Mouse (Mus musculus): ENCODE results near the gene Gsta4.
A peak's percentile ranks its signal among the peaks of the same experiment; 100 is the strongest.
"Not testable (repeated sequence)": the region's sequence is repeated elsewhere in the genome, so short reads cannot be mapped to it uniquely, and the experiment has no call there.

The Gsta4 gene

DNA sequence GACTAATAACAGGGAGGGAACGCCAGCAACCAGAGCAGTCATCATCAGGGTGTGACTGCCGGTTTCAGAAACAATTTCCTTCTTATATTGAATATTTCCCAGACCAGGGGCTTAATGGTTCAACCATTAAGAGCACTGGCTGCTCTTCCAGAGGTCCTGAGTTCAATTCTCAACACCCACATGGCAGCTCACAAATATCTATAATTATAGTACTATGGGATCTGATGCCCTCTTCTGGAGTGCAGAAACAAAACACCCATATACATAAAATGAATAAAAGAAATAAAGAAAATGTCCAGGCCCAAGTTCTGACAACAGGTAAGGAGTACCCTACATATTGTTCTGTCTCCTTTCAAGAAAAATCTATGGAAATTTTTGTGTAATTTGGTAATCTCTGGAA is 3.5 kb upstream of the Gsta4 start:
- no peak for DNase-seq

DNA sequence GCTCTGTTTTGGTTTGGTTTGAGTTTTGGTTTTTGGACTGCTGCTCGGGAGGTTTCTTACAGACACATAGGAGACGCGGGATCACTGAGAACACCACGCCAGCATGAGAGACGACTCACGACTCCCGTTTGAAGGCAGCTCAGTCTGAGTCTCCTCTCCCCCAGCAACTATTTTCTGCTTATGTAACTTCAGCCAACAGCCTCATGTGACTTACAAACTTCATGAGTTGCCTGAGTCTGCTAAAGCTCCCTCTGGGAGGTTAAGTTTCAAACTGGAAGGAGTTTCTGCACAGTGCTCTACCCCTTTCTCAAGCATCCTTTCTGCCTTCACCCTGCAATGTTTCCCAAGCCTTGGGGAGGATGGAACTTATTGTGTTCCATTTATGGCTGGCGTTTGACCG is 3.1 kb downstream of the Gsta4 start:
- DNase-seq, result no peak

DNA sequence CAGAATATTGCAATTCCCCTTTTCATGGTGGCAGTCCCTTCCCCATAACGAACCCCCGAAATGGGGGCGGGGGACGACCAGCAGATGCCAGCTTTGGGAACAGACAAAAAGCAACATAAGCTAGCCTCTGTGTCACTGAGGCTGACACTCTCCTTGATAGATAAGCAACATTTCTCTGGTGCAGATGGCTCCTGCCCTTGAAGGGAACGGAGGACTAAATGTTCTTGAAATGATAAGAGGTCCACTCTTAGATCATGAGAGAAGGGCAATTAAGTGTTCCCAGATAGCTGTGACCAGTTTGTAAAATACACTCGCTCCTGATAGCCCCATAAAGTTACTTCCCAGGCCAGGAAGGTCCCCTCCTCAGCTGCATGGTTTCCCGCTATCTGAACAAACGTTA is 6.3 kb downstream of the Gsta4 start:
- DNase-seq, result no peak

DNA sequence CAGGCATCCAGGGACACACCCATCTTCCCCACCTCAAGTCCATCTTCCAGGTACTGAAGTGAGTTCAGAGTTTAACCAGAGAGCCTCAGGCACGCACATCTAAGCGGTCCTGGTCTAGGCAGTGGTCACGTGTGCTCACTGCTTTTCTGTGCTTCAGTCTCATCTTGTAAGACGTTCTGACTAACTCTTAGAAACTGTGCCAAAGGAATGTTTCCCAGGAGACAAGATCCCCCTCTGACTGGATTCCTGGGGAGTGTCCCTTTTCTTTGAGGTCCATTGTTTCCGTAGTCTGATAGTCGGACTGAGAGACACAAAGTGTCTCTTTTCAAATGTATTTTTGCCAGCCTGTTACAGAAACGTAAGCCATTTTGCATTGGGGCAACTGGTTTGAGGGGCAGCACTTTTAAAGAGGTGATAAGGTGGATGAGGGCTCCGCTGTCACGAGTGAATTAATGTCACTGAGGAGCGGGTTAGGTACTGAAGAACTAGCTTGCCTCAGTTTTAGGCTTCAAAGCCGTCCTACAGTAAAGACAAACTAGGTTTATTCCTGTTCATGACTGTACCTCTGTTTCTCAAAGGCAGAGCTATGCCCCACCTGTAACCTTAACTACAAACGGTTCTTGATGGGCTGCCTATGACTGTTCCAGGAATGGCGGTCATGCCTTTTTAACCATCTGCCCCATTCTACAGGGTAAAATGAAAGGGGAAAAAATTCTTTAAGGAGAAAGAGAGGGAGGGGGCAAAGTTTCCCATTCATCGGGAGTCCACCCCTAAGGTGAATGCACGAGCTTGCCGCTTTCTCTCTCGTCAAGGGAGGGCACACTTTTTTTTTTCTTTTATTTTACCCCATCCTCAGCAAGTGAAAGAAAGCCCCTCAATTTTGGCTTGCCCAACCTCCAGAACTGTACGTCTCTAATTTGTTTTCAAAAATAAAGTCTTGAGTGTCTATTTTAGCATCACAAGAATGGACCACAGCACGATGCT is 8.4 kb downstream of the Gsta4 start:
- DNase-seq, result no peak

DNA sequence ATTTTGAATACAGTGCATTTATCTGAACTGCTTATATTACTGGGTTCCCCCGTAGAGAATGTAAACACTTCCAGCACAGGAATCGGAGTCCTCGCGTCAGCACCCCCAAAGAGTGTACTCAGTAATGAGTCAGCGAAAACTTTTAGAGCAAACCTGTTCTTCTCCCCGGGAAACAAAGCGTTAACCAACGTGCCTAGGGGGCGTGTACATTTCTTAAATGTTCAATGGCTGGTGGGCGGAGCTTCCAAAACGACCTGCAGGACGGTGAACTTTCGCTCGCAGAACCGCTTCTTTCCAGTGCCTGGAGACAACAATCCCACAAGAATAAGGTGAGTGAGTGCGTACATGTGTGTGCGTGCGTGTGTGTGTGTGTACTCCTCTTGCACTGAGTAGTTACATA is 9.2 kb downstream of the Gsta4 start:
- peak; percentile 67 to 69 for DNase-seq

DNA sequence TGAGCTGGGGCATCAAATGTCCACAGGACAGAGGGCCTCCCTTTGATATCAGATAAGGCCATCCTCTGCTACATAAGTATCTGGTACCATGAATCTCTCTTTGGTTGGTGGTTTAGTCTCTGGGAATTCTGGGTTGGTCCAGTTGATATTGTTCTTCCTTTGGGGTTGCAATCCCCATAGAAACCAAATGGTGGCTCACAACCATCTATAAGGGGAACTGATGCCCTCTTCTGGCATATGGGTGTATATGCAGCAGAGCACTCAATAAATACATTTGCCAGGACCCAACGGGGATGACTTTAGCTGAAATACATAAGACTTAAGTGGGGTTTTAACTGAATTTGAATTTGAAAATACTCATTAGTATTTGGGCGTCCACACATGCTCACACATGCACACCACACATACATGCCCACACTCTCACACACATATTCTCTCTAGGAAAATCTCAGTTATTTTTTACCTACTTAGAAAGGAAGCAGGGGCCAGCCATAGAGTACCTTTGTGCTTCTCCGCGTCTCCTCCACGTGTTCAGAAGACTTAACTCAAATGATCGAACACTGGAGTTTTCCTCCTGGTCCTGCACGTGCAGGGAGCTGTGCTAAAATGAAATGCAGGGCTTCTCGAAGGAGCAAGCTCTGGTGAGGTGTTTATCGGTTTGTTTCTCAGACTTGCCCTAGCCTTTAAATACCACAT is 11.5 kb downstream of the Gsta4 start:
- peak; percentile 65 to 71 for DNase-seq

DNA sequence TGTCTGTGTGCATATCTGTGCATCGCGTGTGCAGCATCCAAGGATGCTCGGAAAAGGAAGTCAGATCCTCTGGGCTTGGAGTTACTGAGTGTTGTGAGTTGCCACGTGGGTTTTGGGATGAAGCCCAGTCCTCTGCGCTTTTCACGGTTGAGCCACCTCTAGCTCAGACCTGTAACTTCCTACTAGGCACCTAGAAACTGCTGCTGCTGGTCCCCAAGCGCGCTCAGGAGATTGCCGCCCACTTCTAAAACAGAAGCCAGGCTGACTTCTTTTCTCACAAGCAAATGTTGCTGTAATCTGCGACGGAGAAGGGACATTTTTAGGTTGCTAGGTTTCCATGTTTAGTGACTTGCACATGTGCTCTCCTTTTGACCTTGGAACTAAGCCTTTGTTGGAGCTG is 12.5 kb downstream of the Gsta4 start:
- DNase-seq, result no peak

DNA sequence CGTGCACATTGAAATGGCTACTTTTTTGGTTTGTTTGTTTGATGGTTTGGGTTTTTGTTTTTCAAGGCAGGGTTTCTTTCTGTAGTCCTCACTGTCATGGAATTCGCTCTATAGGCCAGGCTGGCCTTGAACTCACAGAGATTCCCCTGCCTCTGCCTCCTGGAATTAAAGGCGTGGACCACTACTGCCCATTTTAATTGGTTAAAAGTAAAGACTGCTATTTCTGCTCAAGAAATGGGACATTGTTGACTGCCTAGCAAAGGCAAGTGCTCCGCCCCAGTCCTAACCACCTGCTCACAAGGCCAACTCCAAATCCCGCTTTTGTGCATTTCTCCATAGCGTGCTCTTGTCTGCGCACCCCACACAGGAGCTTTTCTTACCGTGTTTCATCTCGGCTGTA is 15.2 kb downstream of the Gsta4 start:
- no peak for DNase-seq

DNA sequence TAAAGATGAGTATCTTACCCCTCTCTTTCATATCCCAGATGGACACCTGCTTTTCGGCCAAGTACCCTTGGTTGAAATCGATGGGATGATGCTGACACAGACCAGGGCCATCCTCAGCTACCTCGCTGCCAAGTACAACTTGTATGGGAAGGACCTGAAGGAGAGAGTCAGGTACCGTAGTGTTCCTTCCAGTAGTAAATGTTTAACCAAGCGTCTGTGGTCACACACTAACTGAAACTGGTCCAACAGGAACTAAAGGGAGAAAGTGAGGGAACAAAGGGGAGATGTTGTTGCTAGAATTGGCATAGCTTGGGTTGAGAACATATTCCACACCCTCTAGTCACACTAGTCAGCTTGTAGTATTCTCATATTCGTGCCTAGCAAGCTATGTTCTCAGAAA is 21.6 kb downstream of the Gsta4 start:
- DNase-seq, result no peak

DNA sequence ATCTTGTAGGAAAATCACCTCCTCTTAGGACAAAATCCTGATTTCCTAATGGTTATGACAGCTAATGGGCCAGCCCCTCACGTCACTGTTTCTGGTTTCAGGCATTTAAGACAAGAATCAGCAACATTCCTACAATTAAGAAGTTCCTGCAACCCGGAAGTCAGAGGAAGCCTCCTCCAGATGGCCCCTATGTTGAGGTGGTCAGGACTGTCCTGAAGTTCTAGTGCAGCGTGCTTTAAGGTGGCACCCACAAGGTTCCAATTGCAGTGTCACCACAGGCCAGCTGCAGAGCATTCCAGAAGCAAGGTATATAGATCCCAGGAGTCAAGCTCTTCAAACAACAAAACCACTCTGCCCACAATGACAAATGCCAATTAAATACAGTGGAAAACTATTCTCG is 26.4 kb downstream of the Gsta4 start:
- DNase-seq, result no peak

DNA sequence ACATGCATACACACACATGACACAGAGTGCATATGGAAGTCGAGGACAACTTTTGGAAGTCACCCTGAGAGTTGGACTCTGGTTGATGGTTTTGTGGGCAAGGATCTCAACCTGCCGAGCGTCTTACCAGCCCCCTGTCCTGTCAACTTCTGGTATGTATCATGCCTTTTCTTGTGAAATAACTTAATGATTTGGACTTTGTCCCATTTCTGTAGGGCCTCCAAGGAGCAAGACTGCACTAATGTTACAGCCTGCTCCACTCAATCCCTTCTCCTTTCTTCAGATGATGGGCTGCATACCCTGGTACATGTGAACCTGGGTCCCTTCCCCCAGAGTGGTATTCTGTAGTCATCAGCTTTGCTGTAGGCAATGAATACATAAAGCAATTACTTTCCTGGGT is 27.5 kb downstream of the Gsta4 start:
- no peak for DNase-seq

DNA sequence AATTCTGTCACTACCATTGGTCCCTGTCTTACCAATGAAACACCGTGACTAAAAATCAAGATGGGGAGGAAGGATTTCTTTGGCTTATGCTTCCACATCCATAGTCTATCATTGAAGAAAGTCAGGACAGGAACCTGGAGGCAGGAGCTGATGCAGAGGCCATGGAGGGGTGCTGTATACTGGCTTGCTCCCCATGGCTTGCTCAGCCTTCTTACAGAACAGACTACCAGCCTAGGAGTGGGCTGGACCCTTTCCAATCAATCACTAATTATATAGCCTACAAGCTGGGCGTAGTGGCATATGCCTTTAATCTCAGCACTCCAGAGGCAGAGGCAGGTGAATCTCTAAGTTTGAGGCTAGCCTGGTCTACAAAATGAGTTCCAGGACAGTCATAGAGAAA is 28.2 kb downstream of the Gsta4 start:
- DNase-seq, result no peak

DNA sequence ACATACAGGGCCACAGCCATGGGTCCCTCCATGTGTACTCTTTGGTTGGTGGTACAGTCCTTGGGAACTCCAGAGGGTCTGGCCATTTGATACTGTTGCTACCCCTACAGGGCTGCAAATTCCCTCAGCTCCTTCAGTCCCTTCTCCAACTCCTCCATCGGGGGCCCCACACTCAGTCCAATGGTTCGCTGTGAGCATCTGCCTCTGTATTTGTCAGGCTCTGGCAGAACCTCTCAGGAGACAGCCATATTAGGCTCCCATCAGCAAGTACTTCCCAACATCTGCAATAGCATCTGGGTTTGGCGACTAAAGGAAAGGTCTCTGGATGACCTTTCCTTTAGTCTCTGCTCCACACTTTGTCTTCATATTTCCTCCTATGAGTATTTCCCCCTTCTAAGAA is 28.9 kb downstream of the Gsta4 start:
- DNase-seq, result no peak

DNA sequence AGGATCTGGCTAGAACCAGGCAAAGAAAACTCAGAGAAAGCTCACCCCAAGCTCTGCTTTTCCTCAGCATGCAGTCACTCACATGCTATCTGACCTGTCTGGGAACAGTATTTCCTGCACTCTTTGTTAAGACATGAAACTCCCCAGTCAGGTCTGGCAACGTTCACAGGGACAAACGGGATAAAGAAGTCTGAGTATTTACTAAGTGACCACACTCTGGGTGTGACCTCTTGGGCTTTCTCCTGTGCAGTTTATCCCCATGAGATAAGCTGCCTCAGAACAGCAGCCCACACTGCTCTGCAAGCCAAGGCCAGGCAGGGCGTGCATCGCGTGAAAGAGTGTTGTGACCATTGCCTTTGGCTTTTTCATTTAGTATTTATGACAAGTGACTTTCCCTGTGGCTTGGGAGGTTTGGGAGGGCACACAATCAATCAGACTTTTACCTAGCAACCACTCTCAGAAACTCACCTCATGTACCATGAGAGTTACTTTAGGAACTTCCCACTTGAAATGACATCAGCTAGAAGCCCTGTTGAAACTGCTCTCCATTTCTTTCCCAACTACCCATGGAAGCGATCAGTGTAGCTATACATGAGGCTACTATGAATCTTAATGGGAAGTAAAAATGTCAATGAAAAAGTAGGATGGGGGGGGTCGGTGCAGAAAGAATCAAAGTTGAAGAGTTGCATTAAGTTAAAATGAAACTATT is 29.9 kb downstream of the Gsta4 start:
- no peak for DNase-seq

DNA sequence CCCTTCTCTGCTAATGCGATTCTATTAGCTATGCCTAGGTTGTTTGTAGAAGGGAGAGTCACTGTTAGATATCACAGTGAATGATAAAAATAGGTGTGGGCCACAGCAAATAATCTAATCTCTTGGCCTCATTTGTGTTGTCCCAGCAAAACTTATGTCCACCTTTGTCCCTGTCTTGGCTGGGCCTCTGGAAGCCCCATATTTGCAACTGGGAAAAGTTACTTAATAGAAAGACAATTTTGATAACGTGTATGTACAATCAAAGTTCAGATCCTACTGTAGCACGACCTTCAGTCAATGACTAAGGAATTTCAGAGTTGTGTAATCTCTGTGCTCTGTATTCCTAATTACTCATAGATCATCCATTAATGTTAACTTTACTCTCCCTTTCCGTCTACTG is 34.5 kb downstream of the Gsta4 start:
- no peak for DNase-seq

DNA sequence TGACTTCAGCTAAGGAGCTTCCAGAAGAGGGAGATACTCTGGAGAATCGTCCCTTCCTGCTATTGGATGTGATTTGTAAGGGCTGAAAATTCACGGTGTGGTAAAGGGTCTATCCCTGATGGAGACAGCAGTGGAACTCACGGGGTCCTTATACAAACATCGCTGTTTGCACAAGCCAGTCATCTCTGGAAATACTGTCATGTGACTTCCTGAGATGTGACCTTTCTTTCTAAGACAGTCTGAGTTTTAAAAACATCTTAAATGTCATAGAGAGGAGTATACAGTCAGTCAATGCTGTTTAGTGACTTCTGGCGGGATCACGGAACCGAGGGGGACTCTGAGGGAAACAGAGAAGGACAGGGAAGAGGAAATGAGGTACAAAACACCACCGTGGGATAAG is 40.0 kb downstream of the Gsta4 start:
- no peak for DNase-seq

DNA sequence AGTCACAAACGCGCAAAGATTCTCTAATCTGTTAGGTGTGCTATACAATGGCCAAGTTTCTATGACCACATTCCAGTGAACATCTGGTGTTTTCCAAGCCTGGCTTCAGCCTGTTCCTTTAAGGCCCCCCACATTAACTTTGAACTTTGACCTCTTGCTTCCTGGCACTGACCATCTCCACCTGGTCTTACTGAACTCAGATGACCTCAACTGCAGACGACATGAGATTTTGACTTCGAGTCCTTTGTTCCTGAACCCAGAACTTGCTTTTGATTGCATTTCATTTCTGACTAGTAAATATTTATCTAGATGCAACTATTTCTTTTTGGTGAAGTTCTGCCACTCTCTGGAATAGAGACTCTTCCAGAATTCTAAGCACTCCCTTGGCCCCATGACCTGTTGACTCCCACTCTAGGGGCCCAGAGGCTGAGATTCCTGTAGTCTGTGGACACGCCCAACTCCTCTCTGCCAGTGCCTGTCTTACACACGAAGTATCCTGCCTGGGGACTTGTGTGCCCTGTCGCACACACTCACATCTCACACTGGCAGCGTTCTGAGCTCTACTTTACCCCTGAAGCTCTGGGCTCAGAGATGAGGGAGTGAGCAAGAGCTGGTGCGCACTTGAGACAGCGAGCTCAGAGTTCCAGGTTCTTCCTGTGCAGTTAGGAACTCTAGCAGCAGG is 40.8 kb downstream of the Gsta4 start:
- DNase-seq, result no peak

DNA sequence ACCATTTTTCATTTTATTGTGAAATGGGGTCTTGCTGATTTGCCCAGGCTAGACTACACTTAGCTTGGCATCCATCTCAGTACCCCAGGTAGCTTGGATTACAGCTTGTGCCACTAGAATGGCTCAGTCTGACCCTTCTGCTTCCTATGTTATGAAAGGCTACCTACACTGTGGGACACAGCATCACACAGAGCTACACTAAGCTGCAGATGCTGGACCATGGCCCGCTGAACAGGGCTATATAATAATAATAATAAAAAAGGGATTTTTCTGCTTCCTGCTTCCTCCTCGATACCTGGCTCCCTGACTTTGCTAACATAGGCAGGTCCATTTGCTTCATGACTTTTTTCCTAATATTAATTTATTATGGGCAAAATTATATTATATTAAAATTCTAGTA is 41.8 kb downstream of the Gsta4 start:
- DNase-seq, result no peak

DNA sequence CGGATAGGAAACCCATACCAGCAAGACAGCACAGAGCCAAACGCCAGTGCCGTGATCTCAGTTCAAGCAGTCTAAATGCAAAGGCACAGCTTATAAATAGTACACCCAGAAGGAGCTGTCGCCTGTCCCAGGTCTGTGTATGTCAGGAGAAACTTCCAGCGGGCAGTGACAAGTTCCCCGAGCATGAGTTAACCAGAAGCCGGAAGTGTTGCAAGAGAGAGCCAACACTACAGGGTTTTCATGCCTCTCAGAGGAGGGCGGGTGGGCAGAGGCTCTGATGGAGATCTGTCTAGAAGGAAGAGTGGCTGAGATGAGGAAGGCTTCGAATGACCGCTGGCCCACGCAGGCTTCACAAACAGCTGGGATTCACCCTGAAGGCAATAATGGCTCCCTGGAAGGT is 42.7 kb downstream of the Gsta4 start:
- DNase-seq, result no peak

DNA sequence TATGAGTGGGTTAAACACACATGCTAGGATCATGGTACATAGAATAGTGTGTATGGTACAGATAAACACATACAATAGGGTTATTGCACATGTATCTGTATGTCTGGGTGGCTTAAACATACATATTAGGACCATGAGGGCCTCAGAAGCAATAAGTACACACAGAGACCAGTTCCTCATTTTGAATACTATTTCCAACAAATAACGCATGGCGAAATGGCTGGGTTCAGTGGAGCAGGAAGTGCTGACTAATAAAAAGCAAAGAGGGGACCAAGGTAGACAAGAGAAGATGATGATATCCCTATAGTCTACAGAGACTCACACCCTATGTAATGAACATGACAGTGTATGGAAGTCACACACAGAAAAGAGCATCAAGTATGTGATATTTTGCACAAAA is 45.5 kb downstream of the Gsta4 start:
- no peak for DNase-seq

DNA sequence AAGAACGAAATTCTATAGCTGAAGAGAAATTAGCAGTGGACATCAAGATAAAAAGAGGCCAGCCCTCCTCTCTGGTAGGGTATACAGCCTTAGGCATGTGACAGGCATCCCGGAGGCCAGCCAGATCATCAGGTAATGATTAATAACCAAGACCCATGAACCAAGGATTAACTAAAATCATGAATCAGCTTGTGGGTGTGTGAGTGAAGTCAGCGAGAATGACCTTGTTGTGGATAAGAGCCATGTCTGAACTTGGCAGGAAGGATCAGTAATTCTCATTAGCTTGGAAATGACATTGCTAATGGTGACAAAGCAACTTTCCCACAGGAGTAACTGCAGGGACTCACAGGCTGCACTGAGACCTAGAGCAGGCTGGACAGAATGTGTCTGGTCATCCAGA is 47.1 kb downstream of the Gsta4 start:
- not testable (repeated sequence) for DNase-seq

DNA sequence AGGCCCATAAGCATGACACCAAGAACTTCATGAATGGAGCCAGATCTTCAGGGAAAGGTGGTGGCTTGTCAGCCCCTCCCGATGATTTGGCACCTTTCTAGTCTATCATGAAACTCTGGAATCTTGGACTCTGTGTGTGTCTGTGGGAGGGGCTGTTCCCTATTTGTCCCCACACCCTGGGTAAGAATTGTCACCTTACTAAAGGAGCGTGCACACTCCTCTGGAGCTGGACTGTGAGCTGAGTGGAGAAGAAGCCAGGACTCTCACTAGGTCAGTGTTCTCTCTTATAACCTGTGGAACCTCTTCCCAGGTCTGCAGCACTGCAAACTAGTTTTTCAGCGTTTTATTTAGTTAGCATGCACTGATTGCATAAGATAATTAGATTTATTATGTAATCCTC is 47.9 kb downstream of the Gsta4 start, which contains the start of gene Gsta1:
TSS of gene Gsta1 (plus strand) at position 196 of the 400 bp plus-strand sequence.
- DNase-seq, result not testable (repeated sequence)

DNA sequence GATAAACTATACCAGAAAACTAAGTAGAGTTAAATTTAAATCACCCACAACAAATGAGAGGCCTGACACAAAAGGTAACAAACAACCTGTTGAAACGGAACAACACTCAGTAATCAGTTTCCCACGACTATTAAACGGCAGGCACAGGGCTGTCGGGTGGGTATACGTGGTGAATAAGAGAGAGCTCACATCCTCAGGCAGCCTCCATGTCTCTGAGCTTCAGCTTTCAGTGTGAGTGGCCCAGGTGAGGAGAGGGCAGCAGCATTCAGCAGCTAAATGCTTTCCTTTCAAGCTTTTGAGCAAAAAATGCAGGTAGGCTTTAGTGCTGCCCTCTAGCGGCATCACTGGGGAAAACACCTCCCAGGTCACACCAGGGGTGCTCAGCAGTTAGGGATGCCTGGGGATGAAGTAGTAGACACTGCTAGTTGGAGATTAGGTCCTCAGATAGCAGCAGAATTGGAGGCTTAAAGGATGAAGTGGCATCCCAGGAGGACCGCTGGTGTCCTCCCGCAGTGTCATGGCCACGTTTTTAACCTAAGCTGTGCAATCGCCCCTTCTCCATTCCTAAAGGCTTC is 50.6 kb downstream of the Gsta4 start:
- not testable (repeated sequence) for DNase-seq

Measured in B cell, adult 2 months (primary cell).